Mouse (Mus musculus): ENCODE data around the gene Uqcrc2. TPM values are rescaled to one million over a fixed set of nuclear protein-coding genes. Genes with fewer than 3 reads are reported as not detected.
A peak's percentile ranks its signal among the peaks of the same experiment; 100 is the strongest.

Uqcrc2 gene
- total and polyA plus RNA-seq, 2 experiments from 2014 or later = 751 to 812 TPM

- Histone ChIP-seq H3K9me3 (replicated peaks; ENCODE audit: control insufficient read depth, low read length) (no peaks in the 10 kb centered on the region), H3K4me2 (ENCODE audit: low read depth, low read length) (no peak overlapping the region), H3K27ac (ENCODE audit: low read depth) (no peak overlapping the region), H3K4me1 (ENCODE audit: control insufficient read depth, insufficient read depth) (no peaks in the 10 kb centered on the region), H3K27me3 (ENCODE audit: control insufficient read depth, insufficient read depth, low read length) (no peaks in the 10 kb centered on the region), H3K36me3 (replicated peaks; ENCODE audit: control insufficient read depth, insufficient read depth, low read length) (no peaks in the 10 kb centered on the region), H3K9ac (replicated peaks; ENCODE audit: low read depth, low read length) (no peak overlapping the region), H3K4me3 (ENCODE audit: low read depth, low read length) (no peak overlapping the region)
- no peak for DNase-seq (ENCODE audit: low spot score)
- ATAC-seq (ENCODE audit: insufficient read depth, low read depth) = no peak
- 80% methylated on average over 9 of the region's 9 CpGs for WGBS
- TF ChIP-seq CTCF (IDR thresholded peaks at IDR 0.05; ENCODE audit: low read depth) (no peak), EP300 (IDR thresholded peaks at IDR 0.05; ENCODE audit: low read depth) (no peak)
Observed at GRCm38 (mm10) chr7:120620841-120621240, 14.1 kb upstream of the Uqcrc2 start.

GRCm38 (mm10) chr7:120632518-120632917 is 2.5 kb upstream of the Uqcrc2 start:
- H3K36me3 ChIP-seq (replicated peaks; ENCODE audit: control insufficient read depth, insufficient read depth, low read length) = 0 out of 2 replicates have a peak, but pooled peaks cover under 1% of the 10 kb centered on the region
- H3K9me3 ChIP-seq (replicated peaks; ENCODE audit: control insufficient read depth, low read length) = no peaks in the 10 kb centered on the region
- H3K9ac ChIP-seq (replicated peaks; ENCODE audit: low read depth, low read length) = no peak overlapping the region
- no peak overlapping the region for H3K4me3 ChIP-seq (ENCODE audit: low read depth, low read length)
- H3K4me2 ChIP-seq (ENCODE audit: low read depth, low read length) = no peak overlapping the region
- H3K27me3 ChIP-seq (ENCODE audit: control insufficient read depth, insufficient read depth, low read length) = no peaks in the 10 kb centered on the region
- no peak for ATAC-seq (ENCODE audit: insufficient read depth, low read depth)
- TF ChIP-seq EP300 (IDR thresholded peaks at IDR 0.05; ENCODE audit: low read depth) (no peak), CTCF (IDR thresholded peaks at IDR 0.05; ENCODE audit: low read depth) (peak; percentile 39)
- no peak overlapping the region for H3K27ac ChIP-seq (ENCODE audit: low read depth)
- peaks cover 14% of the 10 kb centered on the region; the same call in 1 of the 2 replicates for H3K4me1 ChIP-seq (ENCODE audit: control insufficient read depth, insufficient read depth)
- peak; percentile 8 for DNase-seq (ENCODE audit: low spot score)
- 57% methylated on average over 1 of the region's 1 CpGs for WGBS

GRCm38 (mm10) chr7:120634301-120634700 is 675 bp upstream of the Uqcrc2 start:
- Histone ChIP-seq H3K9ac (replicated peaks; ENCODE audit: low read depth, low read length) (peak overlapping the region; percentile 89), H3K36me3 (replicated peaks; ENCODE audit: control insufficient read depth, insufficient read depth, low read length) (peaks cover 15% of the 10 kb centered on the region), H3K27ac (ENCODE audit: low read depth) (peak overlapping the region; percentile 94), H3K4me3 (ENCODE audit: low read depth, low read length) (peak overlapping the region; percentile 78), H3K4me1 (ENCODE audit: control insufficient read depth, insufficient read depth) (peaks cover 14% of the 10 kb centered on the region; the same call in 1 of the 2 replicates), H3K9me3 (replicated peaks; ENCODE audit: control insufficient read depth, low read length) (no peaks in the 10 kb centered on the region), H3K4me2 (ENCODE audit: low read depth, low read length) (peak overlapping the region; percentile 74), H3K27me3 (ENCODE audit: control insufficient read depth, insufficient read depth, low read length) (no peaks in the 10 kb centered on the region)
- 10% methylated on average over 9 of the region's 9 CpGs for WGBS
- DNase-seq (ENCODE audit: low spot score) (peak; percentile 5), ATAC-seq (ENCODE audit: insufficient read depth, low read depth) (no peak)
- TF ChIP-seq EP300 (IDR thresholded peaks at IDR 0.05; ENCODE audit: low read depth) = no peak
- no peak for TF ChIP-seq CTCF (IDR thresholded peaks at IDR 0.05; ENCODE audit: low read depth)

GRCm38 (mm10) chr7:120635362-120635781 is 396 bp downstream of the Uqcrc2 start:
- Histone ChIP-seq H3K4me3 (ENCODE audit: low read depth, low read length) (peak overlapping the region; percentile 78), H3K36me3 (replicated peaks; ENCODE audit: control insufficient read depth, insufficient read depth, low read length) (peaks cover 25% of the 10 kb centered on the region), H3K9ac (replicated peaks; ENCODE audit: low read depth, low read length) (peak overlapping the region; percentile 89), H3K27ac (ENCODE audit: low read depth) (peak overlapping the region; percentile 94), H3K4me2 (ENCODE audit: low read depth, low read length) (peak overlapping the region; percentile 74), H3K27me3 (ENCODE audit: control insufficient read depth, insufficient read depth, low read length) (no peaks in the 10 kb centered on the region), H3K4me1 (ENCODE audit: control insufficient read depth, insufficient read depth) (peaks cover 14% of the 10 kb centered on the region; the same call in 1 of the 2 replicates), H3K9me3 (replicated peaks; ENCODE audit: control insufficient read depth, low read length) (no peaks in the 10 kb centered on the region)
- under 1% methylated on average over 32 of the region's 32 CpGs for WGBS
- TF ChIP-seq CTCF (IDR thresholded peaks at IDR 0.05; ENCODE audit: low read depth) (no peak), EP300 (IDR thresholded peaks at IDR 0.05; ENCODE audit: low read depth) (no peak)
- peak; percentile 35 for DNase-seq (ENCODE audit: low spot score)
- peak; percentile 66 for ATAC-seq (ENCODE audit: insufficient read depth, low read depth)

GRCm38 (mm10) chr7:120635821-120636220 is 845 bp downstream of the Uqcrc2 start:
- Histone ChIP-seq H3K4me1 (ENCODE audit: control insufficient read depth, insufficient read depth) (peaks cover 14% of the 10 kb centered on the region; the same call in 1 of the 2 replicates), H3K27me3 (ENCODE audit: control insufficient read depth, insufficient read depth, low read length) (no peaks in the 10 kb centered on the region), H3K9me3 (replicated peaks; ENCODE audit: control insufficient read depth, low read length) (no peaks in the 10 kb centered on the region), H3K4me3 (ENCODE audit: low read depth, low read length) (peak overlapping the region; percentile 78), H3K36me3 (replicated peaks; ENCODE audit: control insufficient read depth, insufficient read depth, low read length) (peaks cover 30% of the 10 kb centered on the region), H3K27ac (ENCODE audit: low read depth) (peak overlapping the region; percentile 94), H3K9ac (replicated peaks; ENCODE audit: low read depth, low read length) (peak overlapping the region; percentile 89), H3K4me2 (ENCODE audit: low read depth, low read length) (peak overlapping the region; percentile 74)
- DNase-seq (ENCODE audit: low spot score) (peak; percentile 45), ATAC-seq (ENCODE audit: insufficient read depth, low read depth) (peak; percentile 32; the same call in 1 of the 2 replicates)
- TF ChIP-seq CTCF (IDR thresholded peaks at IDR 0.05; ENCODE audit: low read depth) (no peak), EP300 (IDR thresholded peaks at IDR 0.05; ENCODE audit: low read depth) (no peak)
- WGBS = under 1% methylated on average over 11 of the region's 11 CpGs

GRCm38 (mm10) chr7:120643217-120643616 is 8.2 kb downstream of the Uqcrc2 start:
- ATAC-seq (ENCODE audit: insufficient read depth, low read depth) (no peak), DNase-seq (ENCODE audit: low spot score) (no peak)
- WGBS = 68% methylated on average over 4 of the region's 4 CpGs
- Histone ChIP-seq H3K4me1 (ENCODE audit: control insufficient read depth, insufficient read depth) (no peaks in the 10 kb centered on the region), H3K27ac (ENCODE audit: low read depth) (no peak overlapping the region), H3K9me3 (replicated peaks; ENCODE audit: control insufficient read depth, low read length) (no peaks in the 10 kb centered on the region), H3K36me3 (replicated peaks; ENCODE audit: control insufficient read depth, insufficient read depth, low read length) (peaks cover 89% of the 10 kb centered on the region), H3K27me3 (ENCODE audit: control insufficient read depth, insufficient read depth, low read length) (no peaks in the 10 kb centered on the region), H3K4me3 (ENCODE audit: low read depth, low read length) (no peak overlapping the region), H3K9ac (replicated peaks; ENCODE audit: low read depth, low read length) (no peak overlapping the region), H3K4me2 (ENCODE audit: low read depth, low read length) (no peak overlapping the region)
- TF ChIP-seq EP300 (IDR thresholded peaks at IDR 0.05; ENCODE audit: low read depth) = no peak
- no peak for TF ChIP-seq CTCF (IDR thresholded peaks at IDR 0.05; ENCODE audit: low read depth)
